Mouse (Mus musculus) kidney, postnatal 14 days (tissue): ENCODE measurements around the gene AV320801.
"Not testable (repeated sequence)": the region's sequence is repeated elsewhere in the genome, so short reads cannot be mapped to it uniquely, and the experiment has no call there.

Experiments used
- DNase-seq: peaks from one replicate; pipeline ENCODE4 v3.0.0; 2022; ENCODE audit warnings: mixed read lengths

AV320801 gene

DNA sequence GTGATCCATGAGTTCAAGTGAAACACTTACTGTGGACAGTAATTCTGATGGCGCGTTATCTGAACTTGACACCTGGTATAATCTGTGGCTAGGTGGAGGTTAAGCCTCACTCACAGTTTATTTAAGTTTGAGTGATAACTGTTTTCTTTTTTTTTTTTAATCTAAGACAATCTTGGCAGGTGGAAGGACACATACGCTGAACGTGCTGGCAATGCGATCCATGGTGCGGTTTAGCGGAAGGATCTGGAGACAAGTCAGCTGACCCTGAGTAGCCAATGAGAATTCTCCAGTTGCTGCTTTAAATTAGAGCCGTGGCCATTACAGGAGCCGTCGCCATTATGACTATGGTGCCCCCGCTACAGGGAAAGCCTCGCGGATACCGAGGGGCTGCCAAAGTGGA lies at the start of gene AV320801:
AV320801 (plus strand) TSS at position 301 of the 400 bp plus-strand sequence.
- not testable (repeated sequence) for DNase-seq

DNA sequence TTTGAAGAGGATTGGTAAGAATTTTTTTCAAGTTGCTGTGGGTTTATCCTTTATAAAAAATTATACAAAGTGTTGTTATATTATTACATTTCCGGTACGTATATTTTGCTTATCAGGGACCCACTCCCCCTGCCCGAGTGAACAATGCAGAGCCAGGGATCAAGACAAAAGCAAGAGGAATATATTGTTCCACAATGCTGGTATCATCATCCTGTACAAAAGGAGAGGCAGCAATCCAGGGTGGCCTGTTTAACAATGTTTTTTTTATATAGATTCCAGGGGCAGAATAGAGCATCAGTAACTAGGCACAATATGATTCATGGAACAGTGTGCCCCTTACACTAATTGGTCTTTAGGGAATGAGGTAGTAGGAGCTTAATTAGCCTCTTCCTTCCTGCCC lies 30.2 kb upstream of the AV320801 start:
- not testable (repeated sequence) for DNase-seq

DNA sequence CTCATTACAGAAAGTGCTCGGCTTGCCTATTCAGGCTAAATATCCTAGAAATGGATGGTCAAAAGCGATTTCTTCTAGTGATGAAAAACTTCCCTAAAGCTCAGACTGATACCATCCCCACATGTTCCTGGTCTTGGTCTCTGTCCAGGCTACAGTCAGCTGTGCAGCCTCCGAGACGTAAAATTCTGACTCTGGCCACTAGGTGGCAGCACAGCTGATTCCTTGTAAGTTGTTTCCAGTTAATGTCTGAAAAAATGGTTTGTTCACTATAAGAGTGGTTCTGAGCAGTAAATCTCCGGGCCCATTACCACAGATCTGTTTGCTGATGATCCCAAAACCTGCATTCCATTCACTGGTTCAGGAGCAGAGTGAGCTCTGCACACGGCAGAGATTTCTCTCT lies 12.5 kb upstream of the AV320801 start:
- DNase-seq = not testable (repeated sequence)

DNA sequence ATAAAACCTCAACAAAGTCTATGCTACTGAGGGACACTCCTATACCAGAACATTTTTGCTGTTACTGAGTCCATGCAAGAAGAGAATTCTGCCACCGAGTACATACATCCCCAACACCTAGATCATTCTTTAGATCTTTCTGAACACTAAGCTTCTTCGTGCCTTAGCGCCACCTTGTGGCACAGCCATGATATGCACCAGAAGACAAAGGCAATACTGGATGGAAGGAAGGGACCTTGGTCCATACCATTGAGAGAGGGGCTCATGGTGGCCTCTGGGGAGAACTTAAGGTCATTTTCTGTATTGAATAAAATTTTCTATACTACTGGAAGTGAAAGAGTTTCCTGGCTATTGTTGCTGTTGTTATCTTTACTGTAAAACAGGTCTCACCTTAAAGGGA lies 11.2 kb upstream of the AV320801 start:
- DNase-seq = not testable (repeated sequence)
